Mouse (Mus musculus): Measurements from ENCODE around the gene 9230112D13Rik.

Gene 9230112D13Rik

DNA sequence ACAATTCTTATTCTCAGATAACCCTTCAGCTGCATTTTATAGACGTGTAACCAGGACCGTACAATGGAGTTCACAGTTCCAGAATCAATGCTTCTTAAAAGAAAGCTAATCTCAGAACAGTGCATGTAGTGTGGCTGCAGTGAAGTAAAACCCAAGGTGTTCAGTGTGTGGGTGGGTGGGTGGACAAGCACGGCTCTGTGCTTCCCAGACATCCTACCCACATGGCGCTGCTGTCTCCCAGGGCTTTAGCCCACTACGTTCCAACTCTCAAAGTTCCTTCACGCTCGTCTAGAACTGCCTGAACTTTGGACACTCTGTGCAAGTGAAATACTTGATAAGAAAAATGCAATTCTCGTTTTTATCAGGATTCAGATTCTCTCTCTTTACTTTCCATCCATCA, at the start of gene 9230112D13Rik:
9230112D13Rik (minus strand) TSS at position 101 of the 400 bp plus-strand sequence.
- no peak for DNase-seq (ENCODE audit: low spot score)

DNA sequence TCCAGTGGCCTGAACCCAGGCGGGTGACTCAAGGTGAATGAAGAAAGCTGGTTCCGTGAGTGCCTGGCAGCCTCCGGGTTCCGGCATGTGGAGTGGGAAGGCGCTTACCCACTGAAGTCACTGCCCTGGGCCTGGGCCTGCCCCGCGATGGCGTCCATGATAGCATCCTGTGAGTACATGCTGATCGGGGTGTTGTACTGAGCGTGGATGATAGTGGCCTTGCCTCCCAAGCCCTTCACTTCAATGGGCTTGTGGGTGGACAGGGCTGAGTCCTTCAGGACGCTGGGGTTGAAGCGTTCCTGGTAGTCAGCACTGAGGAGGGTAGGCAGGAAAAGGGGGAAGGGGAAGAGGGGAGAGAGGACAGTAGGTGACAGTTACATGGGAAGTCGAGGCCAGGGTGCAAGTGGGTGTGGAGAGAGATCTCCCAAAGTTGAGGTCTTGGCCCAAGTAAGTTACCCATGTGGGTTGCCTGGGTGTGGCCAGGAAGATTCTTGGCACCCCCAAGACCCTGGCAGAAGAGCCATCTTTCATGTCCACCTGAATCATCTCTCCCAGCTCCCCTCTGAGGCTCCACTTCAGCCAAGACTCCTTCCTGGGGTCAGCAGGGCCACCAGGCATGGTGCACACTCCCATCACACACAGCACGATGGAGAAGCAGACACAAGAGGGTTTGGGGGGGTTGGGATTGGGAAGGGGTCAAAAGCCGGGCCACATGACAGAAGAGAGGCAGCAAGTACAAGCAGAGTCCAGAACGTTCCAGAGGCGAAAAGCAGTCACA, 49.2 kb upstream of the 9230112D13Rik start:
- DNase-seq (ENCODE audit: low spot score) = no peak

GRCm38 (mm10) chr14:34570903-34571302, 48.3 kb upstream of the 9230112D13Rik start:
- no peak for DNase-seq (ENCODE audit: low spot score)

DNA sequence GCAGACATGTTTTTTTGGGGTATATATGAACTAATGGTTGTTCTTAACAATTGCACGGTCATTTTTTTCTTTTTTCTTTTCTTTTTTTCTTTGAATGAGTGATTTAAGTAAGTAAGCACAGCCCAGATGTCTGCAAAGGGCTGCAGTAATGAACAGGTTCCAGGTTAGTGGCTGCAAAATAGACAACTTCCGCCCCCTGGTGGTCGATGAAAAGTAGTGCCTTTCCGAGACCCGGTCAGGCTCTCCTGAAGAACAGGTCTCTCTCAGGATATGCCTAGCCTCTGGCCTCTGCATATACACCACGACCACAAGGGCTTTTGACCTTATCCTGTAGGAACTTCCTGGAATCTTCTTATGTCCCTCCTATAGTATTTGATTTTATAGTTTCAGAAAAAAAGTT, 47.7 kb upstream of the 9230112D13Rik start:
- peak; percentile 63 for DNase-seq (ENCODE audit: low spot score)

- no peak for DNase-seq (ENCODE audit: low spot score)
Observed at GRCm38 (mm10) chr14:34569534-34570194, 47.1 kb upstream of the 9230112D13Rik start.

GRCm38 (mm10) chr14:34568626-34569025, 46.0 kb upstream of the 9230112D13Rik start:
- DNase-seq (ENCODE audit: low spot score) = no peak

GRCm38 (mm10) chr14:34567697-34568096, 45.1 kb upstream of the 9230112D13Rik start:
- no peak for DNase-seq (ENCODE audit: low spot score)

GRCm38 (mm10) chr14:34566530-34566929, 43.9 kb upstream of the 9230112D13Rik start:
- DNase-seq (ENCODE audit: low spot score) = no peak

DNA sequence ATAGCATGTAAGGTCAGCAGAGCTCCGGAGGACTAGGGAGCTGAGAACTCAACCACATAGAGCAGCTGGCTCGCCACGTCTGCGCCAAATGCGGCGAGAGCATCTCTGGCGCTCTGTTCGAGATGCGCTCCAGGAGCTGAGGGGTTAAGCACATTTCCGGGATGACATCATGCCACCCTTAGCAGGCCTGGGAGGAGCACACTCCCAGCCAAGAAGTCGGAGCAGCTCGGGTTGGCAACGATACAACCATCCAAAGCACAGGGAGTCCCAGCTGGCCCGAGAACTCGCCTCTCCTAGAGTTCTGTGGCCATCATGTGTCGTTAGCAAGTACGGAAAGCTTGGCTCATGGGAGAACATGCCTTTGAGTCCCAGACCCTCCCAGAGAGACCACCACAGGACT, 43.1 kb upstream of the 9230112D13Rik start:
- no peak for DNase-seq (ENCODE audit: low spot score)

DNA sequence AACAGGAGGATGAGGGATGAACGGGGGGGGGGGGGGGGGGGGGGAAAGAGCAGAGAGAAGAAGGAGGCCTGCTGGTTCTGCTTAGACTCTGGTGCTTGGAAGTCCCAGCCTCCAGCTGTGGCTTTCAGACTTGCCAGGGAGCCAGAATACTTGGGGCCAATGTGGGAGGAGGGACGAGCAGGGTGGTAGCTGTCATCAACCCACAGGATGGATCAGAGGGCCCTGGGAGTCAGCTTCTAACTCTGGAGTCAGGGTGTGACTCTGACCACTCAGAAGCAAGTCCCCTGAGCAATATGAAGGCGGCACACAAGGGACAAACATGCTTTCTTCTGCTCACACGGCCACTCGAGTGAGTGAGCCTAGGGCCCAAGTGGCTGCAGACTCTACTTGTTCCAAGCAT, 42.0 kb upstream of the 9230112D13Rik start:
- DNase-seq (ENCODE audit: low spot score) = no peak

DNA sequence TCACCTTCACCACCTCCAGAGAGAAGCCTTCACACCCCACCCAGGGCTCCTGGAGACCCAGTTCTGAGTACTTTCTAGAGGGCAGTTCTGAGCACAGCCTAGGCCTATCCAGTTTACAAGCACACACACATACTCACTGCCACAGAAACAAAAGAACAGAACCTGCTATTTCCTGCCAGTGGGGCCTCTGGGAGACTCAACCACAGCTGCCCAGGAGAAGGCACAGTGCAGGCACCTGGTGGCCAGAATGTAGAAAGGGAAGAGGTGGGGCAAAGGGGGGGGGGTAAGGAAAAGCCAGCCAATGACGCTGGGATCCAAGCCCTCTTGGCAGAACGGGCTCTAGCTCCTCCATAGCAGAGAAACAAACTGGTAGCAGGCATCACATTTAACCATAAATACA, 39.8 kb upstream of the 9230112D13Rik start:
- no peak for DNase-seq (ENCODE audit: low spot score)

DNA sequence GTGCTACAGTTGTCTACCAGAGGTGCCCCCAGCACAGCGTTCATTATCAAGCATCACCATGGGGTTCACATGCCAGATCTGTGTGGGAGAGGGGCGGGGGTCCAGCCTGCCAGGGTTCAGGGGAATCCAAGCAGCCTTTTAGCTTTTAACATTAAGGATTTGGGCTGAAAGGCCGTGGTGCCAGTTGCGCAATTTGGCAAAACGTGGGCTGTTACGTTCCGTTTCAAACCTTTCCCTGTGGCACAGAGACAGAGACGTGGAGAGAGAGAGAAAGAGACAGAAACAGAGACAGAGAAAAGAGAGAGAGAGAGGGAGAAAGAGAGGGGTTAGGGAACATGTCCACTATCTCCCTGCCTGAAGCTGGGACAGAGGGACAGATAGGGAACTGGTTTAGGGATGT, 39.0 kb upstream of the 9230112D13Rik start:
- no peak for DNase-seq (ENCODE audit: low spot score)

- DNase-seq (ENCODE audit: low spot score) = no peak
Observed at GRCm38 (mm10) chr14:34558947-34559346, 36.3 kb upstream of the 9230112D13Rik start.

GRCm38 (mm10) chr14:34555211-34555610, 32.6 kb upstream of the 9230112D13Rik start:
- no peak for DNase-seq (ENCODE audit: low spot score)

DNA sequence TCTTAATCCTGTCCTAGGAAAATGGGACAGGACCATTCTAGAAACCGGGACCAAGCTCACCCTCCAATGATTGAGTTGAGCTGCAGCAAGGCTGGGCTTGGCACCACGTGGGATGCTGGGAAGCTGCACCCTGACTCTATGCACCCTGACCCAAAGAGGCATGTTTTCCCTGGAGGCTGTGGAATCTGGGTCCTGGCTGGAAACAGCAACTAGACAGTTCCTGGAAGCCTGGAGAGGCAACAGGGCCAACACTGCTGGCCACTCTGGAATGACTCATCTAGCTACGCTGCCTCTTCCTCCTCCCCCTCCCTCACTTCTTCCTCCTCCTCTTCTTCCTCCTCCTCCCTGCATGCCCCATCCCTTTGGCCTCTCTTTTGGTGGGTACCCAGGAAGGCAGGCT, 31.4 kb upstream of the 9230112D13Rik start:
- no peak for DNase-seq (ENCODE audit: low spot score)

- DNase-seq (ENCODE audit: low spot score) = no peak
Observed at GRCm38 (mm10) chr14:34553470-34553869, 30.9 kb upstream of the 9230112D13Rik start.

DNA sequence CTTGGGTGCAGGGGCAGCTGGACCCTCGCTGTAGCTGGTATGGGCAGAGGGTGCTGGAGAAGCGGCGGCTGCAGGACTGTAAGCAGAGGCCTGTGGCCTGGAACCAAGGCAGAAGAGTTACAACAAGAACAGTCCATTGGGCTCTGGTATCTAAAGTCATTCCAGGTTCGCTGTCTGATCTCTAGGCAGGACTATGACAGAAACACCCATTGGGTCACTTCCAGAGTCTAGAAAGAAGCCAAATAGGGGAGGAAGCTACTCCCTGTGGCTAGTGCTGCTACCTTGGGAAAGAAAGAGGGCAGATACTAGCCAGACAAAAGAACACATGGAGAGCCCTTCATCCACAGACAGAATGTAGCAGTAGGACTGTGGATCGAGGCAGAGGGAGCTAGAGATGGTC, 29.6 kb upstream of the 9230112D13Rik start:
- DNase-seq (ENCODE audit: low spot score) = no peak

GRCm38 (mm10) chr14:34549004-34549671, 26.5 kb upstream of the 9230112D13Rik start:
- peak; percentile 90 for DNase-seq (ENCODE audit: low spot score)

GRCm38 (mm10) chr14:34548391-34549001, 25.9 kb upstream of the 9230112D13Rik start:
- peak; percentile 79 for DNase-seq (ENCODE audit: low spot score)

- no peak for DNase-seq (ENCODE audit: low spot score)
Observed at GRCm38 (mm10) chr14:34544545-34544944, 21.9 kb upstream of the 9230112D13Rik start.

- DNase-seq (ENCODE audit: low spot score) = no peak
Observed at GRCm38 (mm10) chr14:34544001-34544400, 21.4 kb upstream of the 9230112D13Rik start.

DNA sequence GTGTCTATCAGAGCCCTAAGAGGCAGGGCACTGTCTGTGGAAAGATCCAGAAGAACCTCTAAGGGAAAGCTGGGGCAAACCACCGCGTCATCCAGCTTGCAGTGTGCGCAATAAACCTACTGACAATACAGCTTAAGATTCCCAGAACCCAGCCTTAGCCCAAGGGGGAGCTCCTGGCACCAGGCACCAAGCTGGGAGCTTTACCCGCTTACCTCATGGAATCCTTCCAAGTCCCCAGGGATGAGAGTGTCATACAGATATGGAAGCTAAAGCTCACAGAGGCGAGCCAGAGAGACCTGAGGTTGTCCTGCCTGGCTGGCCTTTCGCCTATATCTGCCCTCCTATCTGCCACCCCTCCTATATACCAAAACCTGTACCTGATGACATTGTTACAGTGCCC, 21.0 kb upstream of the 9230112D13Rik start:
- no peak for DNase-seq (ENCODE audit: low spot score)

- DNase-seq (ENCODE audit: low spot score) = no peak
Observed at GRCm38 (mm10) chr14:34541896-34542295, 19.3 kb upstream of the 9230112D13Rik start.
